ENCODE assay signal across 36 mouse cellular contexts in the genomic region with DNA sequence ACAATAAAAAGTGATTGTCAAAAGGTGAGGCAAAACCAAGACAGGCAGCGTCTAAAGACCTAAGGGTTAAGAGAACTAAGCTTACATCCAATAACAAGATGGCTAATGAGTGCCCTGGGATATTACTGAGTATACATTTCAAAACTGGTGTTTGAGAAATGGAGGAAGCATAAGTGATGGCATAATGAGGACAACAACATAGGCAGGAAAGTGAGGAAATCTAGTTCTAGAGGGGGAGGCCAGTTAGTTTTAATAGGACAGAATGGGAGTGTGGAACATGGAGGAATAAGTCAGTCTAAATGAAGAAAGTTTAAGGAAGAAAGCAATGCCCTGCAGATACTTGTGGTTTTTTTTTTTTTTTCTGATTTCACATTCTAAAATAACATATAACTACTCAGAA. TPM values are rescaled to one million over a fixed set of nuclear protein-coding genes. Genes with fewer than 3 reads are reported as not detected.
"Had no signal": no experiment of that assay in that cellular context is flagged by ENCODE, and none has a peak within 500 bp of the region (broad histone marks: within the 10 kb centered on the region; RNA-seq: fewer than 3 reads in every experiment).

No protein-coding gene starts in this region.

- H3K27ac ChIP-seq: gastrocnemius, adult 2 months; heart, adult 2 months; heart, embryonic 13.5 days; heart, embryonic 15.5 days; hindbrain, embryonic 13.5 days; hindbrain, embryonic 15.5 days; hindbrain, postnatal 0 days; kidney, embryonic 15.5 days; kidney, postnatal 0 days; layer of hippocampus, adult 2 months; left cerebral cortex, adult 2 months; limb, embryonic 13.5 days; limb, embryonic 15.5 days; liver, embryonic 12.5 days had no signal

- DNase-seq: gastrocnemius, adult 2 months; gastrocnemius, postnatal 10 days; gastrocnemius, postnatal 25 days; heart, adult 11 months; heart, adult 2 months; heart, postnatal 14 days; heart, postnatal 36 days; kidney, adult 11 months; kidney, adult 2 months; kidney, adult 9 months; kidney, postnatal 25 days; kidney, postnatal 4 days; left cerebral cortex, postnatal 4 days had no signal

- H3K4me3 ChIP-seq: gastrocnemius, adult 2 months; heart, adult 2 months; heart, embryonic 13.5 days; heart, embryonic 15.5 days; hindbrain, embryonic 13.5 days; hindbrain, embryonic 15.5 days; kidney, embryonic 15.5 days; layer of hippocampus, adult 2 months; left cerebral cortex, adult 2 months; limb, embryonic 13.5 days; limb, embryonic 15.5 days; liver, embryonic 12.5 days had no signal

- H3K9ac ChIP-seq: heart, embryonic 13.5 days; heart, embryonic 15.5 days; hindbrain, embryonic 13.5 days; hindbrain, embryonic 15.5 days; kidney, embryonic 15.5 days; limb, embryonic 13.5 days; limb, embryonic 15.5 days; liver, embryonic 12.5 days had no signal

- H3K4me2 ChIP-seq: heart, embryonic 11.5 days; heart, embryonic 13.5 days; heart, embryonic 15.5 days; hindbrain, embryonic 13.5 days; hindbrain, embryonic 15.5 days; kidney, embryonic 15.5 days; limb, embryonic 13.5 days; limb, embryonic 15.5 days; liver, embryonic 12.5 days had no signal

- H3K27me3 ChIP-seq: heart, embryonic 13.5 days; heart, embryonic 15.5 days; hindbrain, embryonic 13.5 days; hindbrain, embryonic 15.5 days; kidney, embryonic 15.5 days; limb, embryonic 13.5 days; limb, embryonic 15.5 days; liver, embryonic 12.5 days had no signal

- H3K9me3 ChIP-seq: heart, embryonic 15.5 days; hindbrain, embryonic 15.5 days; kidney, embryonic 15.5 days; limb, embryonic 15.5 days; liver, embryonic 12.5 days had no signal

- H3K36me3 ChIP-seq: heart, embryonic 13.5 days; heart, embryonic 15.5 days; hindbrain, embryonic 13.5 days; hindbrain, embryonic 15.5 days; kidney, embryonic 15.5 days; limb, embryonic 13.5 days; limb, embryonic 15.5 days; liver, embryonic 12.5 days had no signal

- H3K4me1 ChIP-seq: heart, embryonic 13.5 days; heart, embryonic 15.5 days; hindbrain, embryonic 13.5 days; hindbrain, embryonic 15.5 days; kidney, embryonic 15.5 days; limb, embryonic 13.5 days; limb, embryonic 15.5 days; liver, embryonic 12.5 days had no signal

- ATAC-seq: hindbrain, postnatal 0 days; intestine, embryonic 16.5 days; liver, embryonic 12.5 days had no signal

RNA-seq across cellular contexts. Expression of a gene that starts 45.5 kb away (rescaled TPM):
- total RNA-seq: gastrocnemius, adult 2 months; gastrocnemius, postnatal 10 days; gastrocnemius, postnatal 25 days; gastrocnemius, postnatal 4 days; heart, adult 2 months; heart, postnatal 36 days; hindbrain, postnatal 0 days; layer of hippocampus, adult 2 months; layer of hippocampus, postnatal 10 days; layer of hippocampus, postnatal 25 days; left cerebral cortex, adult 2 months; left cerebral cortex, postnatal 25 days; left cerebral cortex, postnatal 4 days had no signal
- polyA plus RNA-seq: frontal cortex, adult 2 months; heart, adult 2 months; heart, embryonic 11.5 days; heart, embryonic 13.5 days; heart, embryonic 15.5 days; heart, postnatal 0 days; hindbrain, embryonic 11.5 days; hindbrain, embryonic 13.5 days; hindbrain, embryonic 15.5 days; hindbrain, postnatal 0 days; intestine, embryonic 14.5 days; intestine, embryonic 16.5 days; kidney, adult 2 months; kidney, embryonic 15.5 days; kidney, postnatal 0 days; limb, embryonic 11.5 days; limb, embryonic 13.5 days; limb, embryonic 15.5 days; liver, embryonic 12.5 days had no signal
